Mouse (Mus musculus): Measurements from ENCODE around the gene Tmprss11b.

DNA sequence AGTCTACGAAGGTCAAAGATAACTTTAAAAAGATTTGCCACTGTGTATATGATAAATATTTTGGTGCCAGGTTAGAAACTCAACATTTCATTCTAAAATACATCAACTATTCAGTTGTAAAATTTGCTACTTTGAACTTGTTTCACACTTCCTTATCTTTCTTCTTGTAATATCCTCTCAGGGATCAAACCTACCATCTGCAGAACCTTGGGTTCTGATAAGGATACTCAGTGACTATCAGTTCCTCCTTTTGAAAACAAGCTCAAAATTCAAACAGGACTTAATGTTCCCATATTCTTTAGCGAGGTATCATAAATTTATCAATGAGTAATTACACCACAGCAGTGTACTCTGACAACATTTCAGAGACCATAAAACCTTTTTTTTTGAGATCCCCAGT, 38.8 kb upstream of the Tmprss11b start:
- TF ChIP-seq CTCF (IDR thresholded peaks at IDR 0.05; ENCODE audit: low read depth) (no peak), EP300 (IDR thresholded peaks at IDR 0.05; ENCODE audit: low read depth) (no peak)

All from liver, embryonic 14.5 days (tissue).